Mouse (Mus musculus): ENCODE measurements at regions not wholly inside any gene's neighbourhood (a gene's known extent, or its start where the extent isn't known, plus 50 kb on each side); places are given as distances from the start of the nearest gene placed in this dataset.

DNA sequence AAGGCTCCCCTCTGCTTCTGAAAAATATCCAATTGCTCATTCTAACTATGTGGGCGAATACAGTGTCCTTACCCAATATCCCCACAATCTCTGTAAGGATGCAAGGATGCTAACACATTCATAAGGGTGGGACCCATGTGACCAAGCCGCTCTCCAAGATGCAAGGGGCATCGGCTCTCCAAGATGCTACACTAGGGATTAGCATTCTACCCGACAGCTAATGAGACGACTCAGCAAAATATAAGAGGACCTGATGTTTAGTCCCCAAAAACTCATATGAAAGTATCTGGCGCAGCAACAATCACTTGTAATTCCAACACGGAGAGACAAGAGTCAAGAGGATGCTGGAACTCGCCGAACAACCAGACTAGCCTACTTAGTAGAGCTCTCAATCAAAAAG, 299.6 kb upstream of the Jmjd1c start:
- DNase-seq (ENCODE audit: low read depth, low spot score): no peak

- no peak for DNase-seq (ENCODE audit: low read depth, low spot score)
Measured at GRCm38 (mm10) chr10:66802691-66803090, 293.2 kb upstream of the Jmjd1c start.

DNA sequence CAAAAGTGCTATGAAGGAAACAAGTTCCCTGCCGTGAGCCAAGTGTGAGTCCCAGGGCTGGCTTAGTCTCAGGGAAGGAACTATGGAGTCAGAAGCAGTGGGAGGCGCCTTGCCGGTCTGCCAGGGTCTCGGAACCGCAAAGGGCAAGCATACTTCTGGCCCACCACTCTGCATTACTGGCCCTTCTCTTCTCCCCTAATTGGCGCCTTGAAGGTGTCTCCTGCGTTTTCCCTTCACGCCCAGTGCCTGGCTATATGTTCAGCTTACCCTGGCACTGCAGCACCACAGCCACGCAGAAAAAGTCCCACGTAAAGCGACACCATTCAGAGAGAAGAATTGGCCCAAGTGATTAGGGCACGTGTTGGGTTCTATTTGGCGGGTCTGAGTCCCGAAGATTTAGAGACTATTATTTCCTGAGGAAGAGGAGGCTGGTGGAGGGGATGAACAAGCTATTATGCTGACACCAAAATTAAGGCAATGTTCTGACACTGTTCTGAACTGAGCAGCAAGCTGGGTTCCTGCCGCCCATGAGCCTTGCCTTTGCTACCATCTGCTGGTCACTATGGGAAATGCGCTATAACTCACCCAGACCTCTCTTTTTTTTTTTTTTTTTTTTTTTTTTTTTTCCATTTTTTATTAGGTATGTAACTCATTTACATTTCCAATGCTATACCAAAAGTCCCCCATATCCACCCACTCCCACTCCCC, 288.5 kb upstream of the Jmjd1c start:
- DNase-seq (ENCODE audit: low read depth, low spot score): peak; percentile 65

GRCm38 (mm10) chr10:66812515-66813260, 283.2 kb upstream of the Jmjd1c start:
- no peak for DNase-seq (ENCODE audit: low read depth, low spot score)

DNA sequence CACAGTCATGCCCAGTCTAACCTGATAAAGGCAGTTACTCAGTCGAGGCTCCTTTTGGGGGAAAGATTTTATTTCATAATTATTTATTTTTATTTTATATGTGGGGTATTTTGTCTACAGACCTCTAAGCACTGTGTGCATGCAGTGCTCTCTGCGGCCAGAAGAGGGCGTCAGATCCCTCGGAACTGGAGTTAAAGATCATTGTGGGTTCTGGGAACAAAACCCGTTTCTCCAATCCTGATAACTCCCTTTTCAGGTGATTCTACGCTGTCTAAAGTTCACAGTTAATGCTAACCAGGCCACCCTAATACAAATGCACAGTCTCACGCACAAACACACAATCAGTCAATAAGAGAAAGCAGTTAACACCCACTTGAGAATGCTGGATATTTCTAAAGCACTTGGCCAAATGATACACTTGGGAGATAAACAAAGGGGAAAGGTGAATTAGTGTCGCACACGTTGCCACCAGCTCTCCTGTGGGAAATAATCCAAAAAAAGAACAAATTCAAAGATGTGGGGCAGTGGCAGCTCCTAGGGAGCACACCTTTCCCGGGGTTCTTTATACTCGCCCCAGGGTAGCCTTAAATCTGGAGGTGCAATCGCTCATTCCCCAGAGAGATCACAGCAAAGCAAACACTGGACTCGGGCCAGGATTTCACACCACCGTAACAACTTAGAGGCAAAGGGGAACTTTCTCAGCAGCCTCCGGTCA, 281.9 kb upstream of the Jmjd1c start:
- peak; percentile 36 for DNase-seq (ENCODE audit: low read depth, low spot score)

GRCm38 (mm10) chr10:66814565-66815201, 281.2 kb upstream of the Jmjd1c start:
- peak; percentile 89 for DNase-seq (ENCODE audit: low read depth, low spot score)

DNA sequence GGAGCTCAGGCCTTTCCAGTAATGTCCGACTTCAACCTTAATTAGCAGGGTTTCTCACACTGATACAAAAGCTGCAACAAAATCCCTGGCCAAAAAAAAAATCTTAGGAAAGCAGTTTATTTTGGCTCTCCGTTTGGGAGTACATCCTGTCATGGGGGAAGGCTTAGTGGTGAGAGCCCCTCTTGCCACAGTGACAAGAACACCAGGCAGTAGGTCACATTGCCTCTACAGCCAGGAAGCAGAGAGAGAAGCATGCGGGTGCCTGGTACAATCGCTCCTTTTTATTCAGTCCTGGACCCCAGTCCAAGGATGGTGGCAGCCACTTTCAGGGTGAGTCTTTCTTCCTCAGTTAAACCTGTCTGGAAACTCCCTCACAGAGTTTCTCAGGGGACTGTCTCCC, 280.0 kb upstream of the Jmjd1c start:
- DNase-seq (ENCODE audit: low read depth, low spot score): no peak

- DNase-seq (ENCODE audit: low read depth, low spot score): no peak
Measured at GRCm38 (mm10) chr10:66816776-66817175, 279.1 kb upstream of the Jmjd1c start.

DNA sequence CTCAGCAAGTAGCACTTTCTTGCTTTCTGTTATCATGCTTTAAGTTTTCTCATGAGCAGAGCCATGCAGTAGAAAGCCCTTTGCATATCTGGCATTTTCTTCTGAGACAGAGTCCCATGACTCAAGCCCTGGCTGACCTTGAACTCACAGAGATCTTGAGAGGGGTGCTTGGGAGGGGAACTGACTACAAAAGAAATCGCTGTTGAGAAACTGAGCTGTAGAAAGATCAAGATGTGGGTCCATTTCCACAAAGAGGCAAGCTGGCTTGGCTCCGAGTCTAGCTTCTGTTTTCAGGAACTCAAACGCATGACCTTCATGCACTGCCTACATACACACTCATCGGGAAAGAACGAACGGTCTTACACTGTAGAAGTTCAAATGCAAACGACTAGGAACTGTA, 278.0 kb upstream of the Jmjd1c start:
- DNase-seq (ENCODE audit: low read depth, low spot score): no peak

DNA sequence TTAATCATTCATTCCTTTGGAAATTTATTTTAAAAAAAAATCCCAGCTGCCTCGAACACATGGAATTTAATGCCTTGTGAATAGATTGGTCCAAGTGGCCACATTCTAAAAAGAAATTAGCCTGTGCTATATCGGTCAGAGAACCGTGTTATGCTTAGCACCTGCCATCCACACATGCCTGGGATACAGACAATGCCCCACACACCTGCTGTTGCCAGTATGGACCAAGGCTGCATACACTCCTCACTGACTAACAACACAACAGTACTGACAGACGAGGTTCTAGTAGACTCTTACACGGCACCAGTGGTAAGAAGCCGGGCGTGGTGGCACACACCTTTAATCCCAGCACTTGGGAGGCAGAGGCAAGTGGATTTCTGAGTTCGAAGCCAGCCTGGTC, 276.4 kb upstream of the Jmjd1c start:
- DNase-seq (ENCODE audit: low read depth, low spot score): no peak

- DNase-seq (ENCODE audit: low read depth, low spot score): no peak
Measured at GRCm38 (mm10) chr10:66825737-66826136, 270.2 kb upstream of the Jmjd1c start.

DNA sequence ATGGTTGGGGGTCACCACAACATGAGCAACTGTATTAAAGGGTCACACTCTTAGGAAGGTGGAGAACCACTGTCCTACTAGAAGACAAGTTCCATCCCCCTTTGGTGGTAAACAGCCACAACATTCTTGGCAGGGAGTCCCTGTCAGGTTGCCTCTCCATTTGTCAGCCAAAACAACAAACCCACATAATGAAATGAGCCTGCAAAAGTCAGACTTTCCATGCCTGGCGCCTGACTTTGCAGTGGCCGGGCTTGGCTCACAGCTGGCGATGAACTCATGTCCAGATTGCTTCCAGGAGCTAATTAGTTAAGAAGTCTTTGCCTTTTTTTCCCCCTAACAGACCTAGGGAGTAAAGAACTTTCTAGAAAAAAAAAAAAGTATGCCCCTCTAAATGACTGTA, 269.6 kb upstream of the Jmjd1c start:
- peak; percentile 42 for DNase-seq (ENCODE audit: low read depth, low spot score)

- DNase-seq (ENCODE audit: low read depth, low spot score): no peak
Measured at GRCm38 (mm10) chr10:66834974-66835373, 261.0 kb upstream of the Jmjd1c start.

GRCm38 (mm10) chr10:66839058-66839457, 256.9 kb upstream of the Jmjd1c start:
- DNase-seq (ENCODE audit: low read depth, low spot score): no peak

DNA sequence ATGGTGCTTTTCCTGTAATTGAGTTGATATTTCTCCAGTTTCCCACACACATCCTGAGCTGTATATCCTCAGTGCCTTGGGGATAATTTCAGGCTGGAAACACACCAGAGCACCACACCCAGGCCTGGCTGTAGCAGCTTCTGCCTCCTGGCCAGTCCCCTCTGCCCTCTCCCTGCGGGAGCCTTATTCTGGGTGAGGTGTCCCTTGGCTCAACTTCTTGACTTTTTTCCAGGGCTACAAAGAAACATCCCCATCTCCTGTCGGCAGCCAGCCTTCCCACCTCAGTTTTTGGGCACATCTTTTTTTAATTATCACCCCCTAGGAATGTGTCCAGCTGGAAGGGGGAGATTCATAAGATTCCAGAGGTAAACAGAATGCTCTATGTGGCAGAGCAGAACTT, 252.7 kb upstream of the Jmjd1c start:
- no peak for DNase-seq (ENCODE audit: low read depth, low spot score)

GRCm38 (mm10) chr10:66848778-66849177, 247.1 kb upstream of the Jmjd1c start:
- no peak for DNase-seq (ENCODE audit: low read depth, low spot score)

DNA sequence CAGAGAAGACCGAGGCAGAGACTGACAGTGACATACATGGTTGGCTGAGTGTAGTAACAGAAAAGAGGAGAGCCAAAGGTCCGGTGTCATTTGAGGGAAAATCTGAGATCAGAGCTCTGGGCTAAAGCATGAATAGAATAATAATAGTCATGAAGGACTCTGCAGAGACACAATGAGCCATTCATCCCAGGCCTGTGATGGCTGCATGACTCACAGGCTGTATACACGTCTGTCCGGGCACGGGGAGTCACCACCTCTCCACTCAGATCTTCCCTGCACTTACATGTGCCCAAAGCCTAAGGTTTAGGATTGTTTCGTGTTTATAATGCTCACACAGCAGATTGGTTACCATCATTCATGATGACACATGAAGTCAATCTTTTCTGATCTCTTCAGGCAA, 246.2 kb upstream of the Jmjd1c start:
- DNase-seq (ENCODE audit: low read depth, low spot score): no peak

DNA sequence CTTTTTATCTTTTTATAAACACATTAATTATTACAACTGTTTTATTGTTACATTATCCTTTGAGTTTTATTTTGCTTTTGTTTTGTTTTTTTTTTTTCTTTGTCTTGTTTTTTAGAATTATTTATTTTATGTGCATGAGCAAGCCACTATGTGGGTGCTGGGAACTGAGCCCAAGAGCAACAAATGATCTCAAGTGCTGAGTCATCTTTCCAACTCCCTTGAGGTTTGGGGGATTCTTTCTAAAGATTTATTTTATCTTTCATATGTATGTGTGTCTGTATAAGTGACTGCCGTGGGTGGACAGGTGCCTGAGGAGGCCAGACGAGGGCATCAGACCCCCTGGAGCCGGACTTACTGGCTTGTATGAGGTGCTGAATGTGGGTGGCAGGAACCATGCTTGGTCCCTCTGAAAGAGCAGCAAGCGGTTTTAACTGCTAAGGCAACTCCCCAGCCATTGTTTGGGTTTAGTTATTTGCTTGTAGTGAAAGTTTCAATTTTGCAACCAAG, 244.9 kb upstream of the Jmjd1c start:
- no peak for DNase-seq (ENCODE audit: low read depth, low spot score)

GRCm38 (mm10) chr10:66851841-66852240, 244.1 kb upstream of the Jmjd1c start:
- no peak for DNase-seq (ENCODE audit: low read depth, low spot score)

GRCm38 (mm10) chr10:66852708-66853107, 243.2 kb upstream of the Jmjd1c start:
- DNase-seq (ENCODE audit: low read depth, low spot score): no peak

GRCm38 (mm10) chr10:66853258-66853657, 242.7 kb upstream of the Jmjd1c start:
- DNase-seq (ENCODE audit: low read depth, low spot score): peak; percentile 74

- DNase-seq (ENCODE audit: low read depth, low spot score): no peak
Measured at GRCm38 (mm10) chr10:66854895-66855294, 241.0 kb upstream of the Jmjd1c start.
